Mouse (Mus musculus): Measurements from ENCODE around the gene Tiam1.

DNA sequence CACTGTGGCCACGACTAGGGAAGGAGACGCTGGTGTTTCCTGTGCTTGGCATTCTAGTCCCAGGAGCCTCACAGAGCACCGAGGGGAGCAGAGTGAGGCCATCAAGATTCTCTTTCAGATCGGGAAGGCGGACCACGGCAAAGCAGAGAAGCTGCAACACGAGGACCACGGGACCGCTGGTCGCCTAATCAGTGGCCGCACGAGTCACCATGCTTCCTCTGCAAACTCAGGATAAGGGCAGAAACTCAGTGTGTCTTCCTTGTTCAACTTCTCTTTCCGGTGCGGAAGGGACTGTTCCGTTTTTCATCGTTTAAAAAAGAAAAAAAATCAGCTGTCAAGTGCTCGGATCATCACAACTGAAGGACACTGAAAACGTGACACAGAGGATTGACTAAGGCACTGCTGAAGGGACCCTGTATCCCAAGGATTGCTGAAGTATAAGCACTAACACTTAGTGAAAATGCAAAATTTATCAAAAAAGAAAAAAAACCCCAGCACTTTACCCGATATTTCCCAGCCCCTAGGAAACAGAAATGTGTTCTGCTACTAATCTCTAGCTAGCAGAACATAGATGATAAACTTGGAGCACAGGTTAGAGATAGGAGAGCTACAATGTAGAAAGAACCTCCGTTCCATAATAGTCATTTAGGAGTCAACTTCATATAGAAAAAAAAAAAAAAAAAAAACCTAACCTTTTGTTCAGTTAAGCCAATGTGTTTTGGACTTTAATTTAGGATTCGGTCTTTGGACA, 99.4 kb downstream of the Tiam1 start:
- TF ChIP-seq CTCF (IDR thresholded peaks at IDR 0.05; ENCODE audit: borderline replicate concordance, control insufficient read depth, extremely low read depth, insufficient read depth, low read length, poor library complexity) = no peak
- no peak for TF ChIP-seq POLR2A (IDR thresholded peaks at IDR 0.05; ENCODE audit: control insufficient read depth, extremely low read depth, insufficient read depth, low read length, poor library complexity)
